Mouse (Mus musculus) hindbrain, postnatal 0 days (tissue): ENCODE results near the gene Dctn5. TPM values are rescaled to one million over a fixed set of nuclear protein-coding genes. Genes with fewer than 3 reads are reported as not detected.
A peak's percentile ranks its signal among the peaks of the same experiment; 100 is the strongest.

ENCODE experiments used
- ATAC-seq: fragments of 200-750 bp; cut with Nextera tagmentation; 2 replicates; pipeline ENCODE4 v1.8.0; 2017; ENCODE audit warnings: mild to moderate bottlenecking, moderate TSS enrichment, moderate library complexity
- DNase-seq: peaks from one replicate; pipeline ENCODE4 v3.0.0-alpha.2; 2015; ENCODE audit warnings: low spot score
- H3K27ac ChIP-seq: fragments of 300-500 bp; sonication (generic); 2 replicates; pipeline ENCODE4 v1.5.1; 2014; ENCODE audit warnings: mild to moderate bottlenecking
- H3K27me3 ChIP-seq: fragments of 300-500 bp; sonication (generic); 2 replicates; pipeline ENCODE4 v1.6.1; 2014; ENCODE audit warnings: low read length, mixed read lengths; ENCODE audit not compliant: insufficient read depth
- H3K36me3 ChIP-seq: fragments of 300-500 bp; sonication (generic); 2 replicates; pipeline ENCODE4 v1.6.1; 2014; ENCODE audit warnings: low read length, mixed read lengths; ENCODE audit not compliant: insufficient read depth
- H3K4me1 ChIP-seq: fragments of 300-500 bp; sonication (generic); 2 replicates; pipeline ENCODE4 v1.6.1; 2014; ENCODE audit warnings: antibody characterized with exemption, low read length, mixed read lengths; ENCODE audit not compliant: insufficient read depth
- H3K4me2 ChIP-seq: fragments of 300-500 bp; sonication (generic); 2 replicates; pipeline ENCODE4 v1.6.1; 2014; ENCODE audit warnings: low read depth, mild to moderate bottlenecking, low read length, moderate library complexity, mixed read lengths
- H3K4me3 ChIP-seq: fragments of 300-500 bp; sonication (generic); 2 replicates; pipeline ENCODE4 v1.5.1; 2014; ENCODE audit warnings: low read length
- H3K9ac ChIP-seq: fragments of 300-500 bp; sonication (generic); replicated peaks from 2 replicates; pipeline ENCODE4 v1.6.1; 2014; ENCODE audit warnings: mild to moderate bottlenecking, low read length, moderate library complexity, mixed read lengths
- H3K9me3 ChIP-seq: fragments of 300-500 bp; sonication (generic); 2 replicates; pipeline ENCODE4 v1.6.1; 2016; ENCODE audit warnings: low read length, mixed read lengths
- CTCF ChIP-seq: IDR thresholded peaks from 2 replicates; pipeline ENCODE4 v1.5.1; 2016; ENCODE audit warnings: antibody characterized with exemption, control low read depth, low read depth
- WGBS: fragments of 180-500 bp; shearing (Covaris S2); extraction: QIAGEN DNeasy Blood & Tissue Kit; methylation state at CpG from one replicate; pipeline ENCODE4 v1.1.7; 2014; 5-methylcytosine and 5-hydroxymethylcytosine counted together
- polyA plus RNA-seq: library from polyadenylated mRNA; unstranded; fragments of >200 nt; fragmentation: Nextera tagmentation; extraction: Ambion mirVana; gene quantifications from 2 replicates; pipeline ENCODE4 v1.2.1, GENCODE M21; 2015
- total RNA-seq: library from RNA; depleted of rRNA; stranded (reverse); fragments of >200 nt; gene quantifications from 2 replicates; pipeline ENCODE4 v1.2.3, GENCODE M21; 2014

Dctn5 gene
- total and polyA plus RNA-seq, 2 experiments from 2014 or later, result 96.1 to 154 TPM

DNA sequence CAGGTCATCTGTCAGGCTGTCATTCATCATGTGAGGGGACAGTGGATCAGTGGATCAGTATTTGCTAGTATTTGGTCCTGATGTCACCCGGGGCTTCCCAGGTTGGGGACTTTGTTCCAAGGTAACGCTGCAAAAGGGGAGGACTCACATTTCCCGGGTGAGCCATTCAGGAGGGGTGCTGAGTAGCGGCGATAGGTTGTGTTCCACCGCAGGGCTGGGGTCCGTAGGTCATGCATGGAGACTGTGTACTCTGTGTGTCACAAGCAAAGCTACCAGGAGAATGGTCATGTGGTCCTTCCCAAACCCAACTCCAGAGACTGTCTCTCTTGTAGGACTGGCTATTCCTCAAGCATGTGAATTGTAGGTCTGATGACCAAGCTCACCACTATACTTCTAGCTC lies 47.9 kb downstream of the Dctn5 start:
- ATAC-seq, result no peak
- WGBS, result 92% methylated on average over 7 of the region's 7 CpGs
- H3K4me2 ChIP-seq, result no peak overlapping the region
- H3K9me3 ChIP-seq, result no peaks in the 10 kb centered on the region
- DNase-seq, result no peak
- H3K27me3 ChIP-seq, result no peaks in the 10 kb centered on the region
- no peak overlapping the region for H3K27ac ChIP-seq
- no peak overlapping the region for H3K4me3 ChIP-seq
- H3K9ac ChIP-seq, result no peak overlapping the region
- TF ChIP-seq CTCF, result no peak
- H3K36me3 ChIP-seq, result no peaks in the 10 kb centered on the region
- H3K4me1 ChIP-seq, result no peaks in the 10 kb centered on the region

DNA sequence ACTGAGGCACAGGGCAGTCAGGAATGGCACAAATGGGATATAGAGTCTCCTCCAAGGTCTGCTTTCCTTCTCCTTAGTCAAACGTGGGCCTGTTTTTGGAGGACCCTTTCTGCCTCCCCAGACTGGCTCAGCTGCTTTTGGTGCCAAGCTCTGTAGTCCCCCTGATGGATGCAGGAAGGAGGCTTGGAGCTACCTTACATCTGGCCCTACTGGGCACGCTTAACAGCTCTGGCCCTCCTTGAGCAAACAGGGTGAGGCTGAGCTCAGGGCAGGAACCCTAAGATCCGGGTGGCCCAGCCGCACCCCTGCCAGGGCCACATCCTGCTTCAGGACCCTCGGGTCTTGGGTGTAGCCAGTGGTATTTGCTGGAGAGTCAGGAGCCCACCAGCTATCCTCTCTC lies 51.7 kb downstream of the Dctn5 start:
- Histone ChIP-seq H3K4me1 (no peaks in the 10 kb centered on the region), H3K4me3 (no peak overlapping the region), H3K36me3 (no peaks in the 10 kb centered on the region), H3K27ac (no peak overlapping the region), H3K4me2 (no peak overlapping the region), H3K27me3 (no peaks in the 10 kb centered on the region), H3K9ac (no peak overlapping the region), H3K9me3 (no peaks in the 10 kb centered on the region)
- 69% methylated on average over 5 of the region's 5 CpGs for WGBS
- DNase-seq (no peak), ATAC-seq (no peak)
- TF ChIP-seq CTCF, result no peak

DNA sequence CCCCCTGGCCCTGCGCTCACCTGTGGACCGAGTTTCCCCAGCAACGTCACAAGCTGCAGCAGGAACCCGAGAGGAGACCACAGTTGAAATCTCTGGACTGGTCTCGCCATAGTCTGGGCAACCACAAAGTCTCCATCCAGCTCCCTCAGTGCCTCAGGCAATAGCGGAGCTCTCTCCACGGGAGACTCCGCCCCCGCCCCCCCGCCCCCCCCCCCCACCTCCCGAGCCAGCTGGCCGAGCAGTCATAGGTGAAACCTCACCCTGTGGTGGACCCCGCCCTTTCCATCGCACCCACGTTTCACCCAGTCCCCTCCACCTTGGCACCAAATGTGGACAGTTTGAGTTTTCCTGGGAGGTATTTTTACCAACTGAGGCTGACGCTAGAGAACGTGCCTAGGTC lies 53.2 kb downstream of the Dctn5 start, which contains the start of gene Ern2:
Ern2 (minus strand) TSS at position 165 of the 400 bp plus-strand sequence.
- H3K4me3 ChIP-seq, result no peak within 1 kb of the TSS
- WGBS, result 25% methylated on average over 12 of the region's 17 CpGs

DNA sequence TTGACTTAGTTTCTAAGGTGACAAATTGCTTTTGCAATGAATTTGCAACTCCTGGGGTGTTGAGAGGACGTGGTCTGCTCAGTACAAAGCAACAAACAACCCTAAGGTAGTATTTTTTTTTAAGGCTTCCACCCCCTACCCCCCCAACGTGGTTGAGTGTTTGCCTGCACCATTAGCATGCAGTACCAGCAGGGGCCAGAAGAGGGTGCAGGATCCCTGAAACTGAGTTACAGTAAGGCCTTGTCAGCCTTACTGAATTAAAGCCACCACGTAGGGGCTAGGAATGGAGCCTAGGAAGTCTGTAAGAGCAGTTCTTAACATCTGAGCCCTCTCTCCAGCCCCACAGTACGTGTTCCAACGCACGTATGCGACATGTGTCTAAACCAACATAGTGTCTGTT lies 56.6 kb downstream of the Dctn5 start:
- Histone ChIP-seq H3K27me3 (no peaks in the 10 kb centered on the region), H3K36me3 (no peaks in the 10 kb centered on the region), H3K4me1 (no peaks in the 10 kb centered on the region), H3K4me2 (no peak overlapping the region), H3K9ac (no peak overlapping the region), H3K9me3 (no peaks in the 10 kb centered on the region), H3K27ac (no peak overlapping the region), H3K4me3 (no peak overlapping the region)
- WGBS, result 23% methylated on average over 7 of the region's 7 CpGs
- TF ChIP-seq CTCF, result peak; percentile 92
- peak; percentile 76 for DNase-seq
- ATAC-seq, result 0 out of 2 replicates have a peak, but pooled peaks have one; percentile 32

More for the DNA sequence above, 53.2 kb downstream of the Dctn5 start, which contains the start of gene Ern2:
- Histone ChIP-seq H3K27ac (no peak within 1 kb of the TSS), H3K9me3 (no peaks in the 10 kb centered on the region), H3K9ac (no peak within 1 kb of the TSS), H3K4me1 (no peaks in the 10 kb centered on the region), H3K27me3 (no peaks in the 10 kb centered on the region), H3K4me2 (peak within 1 kb of the TSS; percentile 46), H3K36me3 (no peaks in the 10 kb centered on the region)
- DNase-seq (no peak), ATAC-seq (peak; percentile 29; the same call in 1 of the 2 replicates)
- TF ChIP-seq CTCF, result no peak

DNA sequence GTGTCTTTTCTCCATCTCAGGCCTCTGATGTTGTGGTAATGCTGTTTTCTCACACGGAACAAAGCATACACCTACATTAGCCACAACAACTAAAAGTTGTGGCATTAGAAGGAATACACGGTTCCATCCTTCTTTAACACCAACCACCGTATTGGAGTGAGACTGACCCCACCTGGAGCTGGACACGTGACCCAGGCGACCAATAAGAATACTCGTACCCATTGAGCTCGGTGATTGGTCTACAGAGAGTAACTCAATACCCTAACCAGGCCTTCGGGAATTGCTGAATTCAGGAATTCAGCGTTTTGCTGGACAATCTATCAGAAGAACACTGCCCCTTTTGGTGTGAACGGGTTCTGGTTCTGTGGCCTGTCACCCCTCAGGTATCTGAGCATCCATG lies 58.3 kb downstream of the Dctn5 start:
- H3K4me3 ChIP-seq, result no peak overlapping the region
- 63% methylated on average over 10 of the region's 10 CpGs for WGBS
- H3K27ac ChIP-seq, result no peak overlapping the region
- no peaks in the 10 kb centered on the region for H3K4me1 ChIP-seq
- H3K9me3 ChIP-seq, result no peaks in the 10 kb centered on the region
- no peaks in the 10 kb centered on the region for H3K27me3 ChIP-seq
- H3K4me2 ChIP-seq, result no peak overlapping the region
- DNase-seq (no peak), ATAC-seq (no peak)
- no peaks in the 10 kb centered on the region for H3K36me3 ChIP-seq
- no peak for TF ChIP-seq CTCF
- no peak overlapping the region for H3K9ac ChIP-seq

DNA sequence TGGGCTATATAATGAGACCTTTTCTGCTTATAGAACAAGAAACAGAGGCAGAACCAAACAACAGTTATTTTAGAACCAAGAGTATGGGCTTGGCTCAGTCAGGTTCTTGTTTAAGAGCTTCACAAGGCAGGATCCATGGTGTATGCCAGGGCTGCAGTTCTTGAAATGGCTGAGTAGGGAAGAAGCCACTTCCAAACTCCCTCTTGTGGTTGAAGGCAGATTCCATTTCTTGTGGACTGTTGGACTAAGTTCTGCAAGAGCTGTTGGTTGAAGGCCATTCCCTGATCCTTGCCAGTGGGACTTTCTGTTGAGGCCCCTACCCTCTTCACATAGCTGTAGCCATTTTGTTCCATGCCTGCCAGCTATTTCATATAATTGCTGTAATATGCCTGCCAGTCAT lies 61.1 kb downstream of the Dctn5 start:
- Histone ChIP-seq H3K9ac (no peak overlapping the region), H3K27ac (no peak overlapping the region), H3K27me3 (no peaks in the 10 kb centered on the region), H3K4me1 (no peaks in the 10 kb centered on the region), H3K9me3 (no peaks in the 10 kb centered on the region), H3K4me2 (no peak overlapping the region), H3K4me3 (no peak overlapping the region), H3K36me3 (no peaks in the 10 kb centered on the region)
- DNase-seq, result no peak
- peak; percentile 18; the same call in 1 of the 2 replicates for TF ChIP-seq CTCF
- no peak for ATAC-seq

DNA sequence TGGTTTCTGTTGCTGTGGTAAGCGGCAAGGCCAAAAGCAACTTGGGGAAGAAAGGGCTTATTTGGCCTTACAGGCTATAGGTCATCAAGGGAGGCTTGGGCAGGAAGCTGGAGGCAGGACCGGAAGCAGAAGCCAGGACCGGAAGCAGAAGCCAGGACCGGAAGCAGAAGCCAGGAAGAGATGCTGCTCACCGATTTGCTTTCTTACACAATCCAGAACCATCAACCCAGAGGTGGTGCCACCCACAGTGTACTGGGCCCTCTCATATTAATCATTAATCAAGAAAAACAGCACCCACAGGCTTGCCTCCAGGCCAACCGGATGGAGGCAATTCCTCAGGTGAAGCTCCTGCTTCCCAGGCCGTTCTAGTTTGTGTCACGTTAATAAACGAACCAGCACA lies 63.9 kb downstream of the Dctn5 start:
- H3K27me3 ChIP-seq, result no peaks in the 10 kb centered on the region
- TF ChIP-seq CTCF, result no peak
- H3K36me3 ChIP-seq, result no peaks in the 10 kb centered on the region
- WGBS, result 87% methylated on average over 9 of the region's 9 CpGs
- no peak overlapping the region for H3K4me2 ChIP-seq
- no peaks in the 10 kb centered on the region for H3K4me1 ChIP-seq
- no peak overlapping the region for H3K9ac ChIP-seq
- DNase-seq, result no peak
- ATAC-seq, result no peak
- H3K4me3 ChIP-seq, result no peak overlapping the region
- no peak overlapping the region for H3K27ac ChIP-seq
- H3K9me3 ChIP-seq, result no peaks in the 10 kb centered on the region
